Mouse (Mus musculus) spleen, adult 2 months (tissue): Measurements from ENCODE around the gene Hoxa2.

Experiments
- CTCF ChIP-seq: fragments of 200-500 bp; IDR thresholded peaks from 2 replicates; pipeline ENCODE4 v1.5.1; 2011; ENCODE audit warnings: mild to moderate bottlenecking, inconsistent platforms; ENCODE audit not compliant: insufficient read depth, insufficient read length, insufficient replicate concordance; ENCODE audit errors: extremely low read depth
- POLR2A ChIP-seq: fragments of 200-500 bp; IDR thresholded peaks from 2 replicates; pipeline ENCODE4 v1.6.1; 2011; ENCODE audit warnings: low read depth, low read length, inconsistent platforms

DNA sequence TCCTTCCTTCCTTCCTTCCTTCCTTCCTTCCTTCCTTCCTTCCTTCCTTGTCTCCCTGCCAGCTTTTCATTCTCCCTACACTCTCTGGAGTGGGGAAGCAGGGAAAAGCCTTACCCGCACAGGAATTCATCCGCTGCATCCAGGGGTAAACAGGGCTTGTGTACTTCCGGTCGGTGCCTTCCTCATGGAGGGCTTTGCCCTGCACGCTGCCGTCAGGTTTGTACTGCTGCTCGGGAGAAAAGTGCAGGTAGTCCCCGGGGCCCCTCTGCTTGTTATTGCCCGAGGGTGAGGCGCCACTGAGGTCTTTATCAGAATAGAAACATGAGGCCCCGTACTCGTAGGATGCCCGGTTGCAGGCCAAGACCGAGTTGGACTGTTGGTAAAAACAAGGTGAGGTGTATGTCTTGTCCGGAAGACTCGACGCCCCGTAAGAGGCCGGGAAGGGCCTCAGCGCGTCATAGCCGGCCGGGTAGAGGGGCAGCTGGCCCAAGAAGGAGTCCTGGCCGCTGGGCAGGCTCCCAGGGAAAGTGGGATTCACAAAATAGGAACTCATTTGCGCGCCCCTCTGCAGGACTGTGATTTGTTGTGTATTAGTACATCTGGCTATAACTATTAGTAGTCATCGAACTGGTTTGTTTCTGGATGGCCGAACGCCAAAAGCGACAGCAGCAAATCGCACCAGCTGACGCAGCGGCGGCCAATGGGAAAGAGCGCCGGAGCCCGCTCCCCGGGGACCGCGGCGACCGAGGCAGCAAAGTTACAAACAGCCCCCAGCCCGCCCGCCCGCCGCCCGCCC lies 43.6 kb upstream of the Hoxa2 start, which contains the start of gene Hoxa6:
- TF ChIP-seq CTCF (no peak), POLR2A (no peak)
